Mouse (Mus musculus): Measurements from ENCODE around the gene Wdfy3.

- TF ChIP-seq CTCF (IDR thresholded peaks at IDR 0.05; ENCODE audit: control insufficient read depth, insufficient read depth, low read length) = no peak
- no peak for TF ChIP-seq POLR2A (IDR thresholded peaks at IDR 0.05; ENCODE audit: borderline replicate concordance, control insufficient read depth, low read depth, low read length)
Observed at GRCm38 (mm10) chr5:101828932-101829331, 240.8 kb downstream of the Wdfy3 start.

Measured in bone marrow, adult 2 months (tissue).